Mouse (Mus musculus): ENCODE data around the gene Cfap126. TPM values are rescaled to one million over a fixed set of nuclear protein-coding genes. Genes with fewer than 3 reads are reported as not detected.

Gene Cfap126
- total and polyA plus RNA-seq, 2 experiments from 2014 or later, result 1.5 to 8.1 TPM

DNA sequence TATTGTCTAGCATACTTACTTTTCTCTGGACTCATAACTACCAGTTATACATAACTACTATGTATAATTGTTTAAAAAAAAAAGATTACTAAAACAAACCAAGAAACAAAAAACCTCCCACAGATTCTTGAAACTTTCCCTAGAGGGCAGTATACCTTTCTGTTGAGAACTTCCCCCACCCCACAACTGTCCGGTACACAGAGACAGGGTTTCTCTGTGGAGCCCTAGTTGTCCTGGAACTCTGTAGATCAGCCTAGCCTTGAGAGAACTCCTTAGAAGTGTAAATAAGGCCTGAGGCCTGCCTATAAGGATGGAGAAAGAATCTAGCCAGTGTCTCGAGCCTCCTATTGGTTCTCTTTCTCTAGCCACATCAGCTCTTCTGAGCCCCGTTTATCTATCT, 50.5 kb downstream of the Cfap126 start:
- 41% methylated on average over 3 of the region's 3 CpGs for WGBS
- Histone ChIP-seq H3K4me3 (ENCODE audit: low read depth, low read length) (no peak overlapping the region), H3K4me2 (ENCODE audit: low read depth, low read length, poor library complexity, severe bottlenecking) (no peak overlapping the region), H3K27me3 (ENCODE audit: insufficient read depth, low read length) (0 out of 2 replicates have a peak, but pooled peaks cover 2% of the 10 kb centered on the region), H3K9me3 (ENCODE audit: low read length) (no peaks in the 10 kb centered on the region), H3K36me3 (ENCODE audit: insufficient read depth, low read length) (no peaks in the 10 kb centered on the region), H3K4me1 (ENCODE audit: insufficient read depth, low read length) (no peaks in the 10 kb centered on the region), H3K9ac (replicated peaks; ENCODE audit: low read length, poor library complexity, severe bottlenecking) (no peak overlapping the region), H3K27ac (ENCODE audit: low read depth, low read length) (no peak overlapping the region)
- peak; percentile 55 for TF ChIP-seq CTCF (IDR thresholded peaks at IDR 0.05)
- DNase-seq (ENCODE audit: low spot score), result peak; percentile 35
- no peak for ATAC-seq (ENCODE audit: low FRiP score)

DNA sequence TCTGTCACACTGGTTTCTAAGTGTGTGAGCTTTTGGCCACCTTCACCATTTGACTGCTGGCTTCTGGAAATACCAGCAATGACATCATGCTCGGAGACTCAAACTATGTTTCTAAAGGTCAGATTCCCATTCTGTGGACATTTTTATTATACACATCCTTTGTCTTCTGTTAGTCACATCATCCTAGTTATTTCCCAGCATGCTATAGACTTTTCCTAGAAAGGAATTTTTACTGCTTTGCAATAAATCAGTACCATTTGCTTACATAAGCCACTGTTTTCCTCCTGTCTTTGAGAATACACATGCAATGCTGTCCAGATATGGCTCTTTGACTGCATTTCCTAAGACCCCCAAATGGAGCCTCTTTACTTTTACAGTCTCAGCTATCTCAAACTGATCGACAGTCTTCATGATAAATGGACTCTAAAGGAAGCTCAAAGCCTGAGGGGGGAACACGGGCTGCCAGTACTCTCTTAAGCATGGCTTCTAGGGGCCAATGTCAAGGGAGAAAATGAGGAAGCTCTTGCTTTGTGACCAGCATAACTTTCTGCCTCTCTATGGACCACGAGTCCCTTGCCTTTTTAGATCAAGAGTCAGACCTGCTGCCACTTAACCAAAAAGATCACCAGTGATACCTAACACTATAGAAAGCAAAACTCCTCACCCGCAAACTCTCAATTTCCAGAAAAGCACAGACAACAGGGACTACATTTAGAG, 52.1 kb downstream of the Cfap126 start:
- Histone ChIP-seq H3K27ac (ENCODE audit: low read depth, low read length) (no peak overlapping the region), H3K27me3 (ENCODE audit: insufficient read depth, low read length) (no peaks in the 10 kb centered on the region), H3K9ac (replicated peaks; ENCODE audit: low read length, poor library complexity, severe bottlenecking) (no peak overlapping the region), H3K9me3 (ENCODE audit: low read length) (no peaks in the 10 kb centered on the region), H3K4me1 (ENCODE audit: insufficient read depth, low read length) (no peaks in the 10 kb centered on the region), H3K36me3 (ENCODE audit: insufficient read depth, low read length) (no peaks in the 10 kb centered on the region), H3K4me3 (ENCODE audit: low read depth, low read length) (no peak overlapping the region), H3K4me2 (ENCODE audit: low read depth, low read length, poor library complexity, severe bottlenecking) (no peak overlapping the region)
- no peak for ATAC-seq (ENCODE audit: low FRiP score)
- no peak for TF ChIP-seq CTCF (IDR thresholded peaks at IDR 0.05)
- 83% methylated on average over 5 of the region's 5 CpGs for WGBS
- no peak for DNase-seq (ENCODE audit: low spot score)

DNA sequence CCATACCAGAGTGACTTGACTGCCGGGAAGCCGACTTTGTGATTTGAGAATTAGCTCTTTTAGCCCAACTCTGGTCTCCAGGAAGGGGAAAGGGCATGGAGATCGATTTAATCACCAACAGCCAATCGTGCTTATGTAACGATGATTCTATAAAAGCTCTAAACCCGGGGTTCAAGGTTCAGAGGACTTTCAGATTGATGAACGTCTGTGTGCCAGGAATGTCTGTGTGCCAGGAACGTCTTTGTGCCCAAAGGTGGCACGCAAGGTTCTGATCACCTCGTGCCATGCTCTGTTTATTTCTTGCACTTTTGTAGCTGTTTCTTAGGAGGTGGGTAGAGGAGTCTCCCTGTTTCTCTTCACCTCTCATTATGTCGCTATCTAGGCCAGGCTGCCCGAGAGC, 55.2 kb downstream of the Cfap126 start:
- DNase-seq (ENCODE audit: low spot score) (no peak), ATAC-seq (ENCODE audit: low FRiP score) (no peak)
- no peak overlapping the region for H3K27ac ChIP-seq (ENCODE audit: low read depth, low read length)
- WGBS, result 88% methylated on average over 12 of the region's 12 CpGs
- H3K9me3 ChIP-seq (ENCODE audit: low read length), result no peaks in the 10 kb centered on the region
- H3K27me3 ChIP-seq (ENCODE audit: insufficient read depth, low read length), result no peaks in the 10 kb centered on the region
- no peak overlapping the region for H3K4me3 ChIP-seq (ENCODE audit: low read depth, low read length)
- no peak overlapping the region for H3K9ac ChIP-seq (replicated peaks; ENCODE audit: low read length, poor library complexity, severe bottlenecking)
- no peak for TF ChIP-seq CTCF (IDR thresholded peaks at IDR 0.05)
- no peaks in the 10 kb centered on the region for H3K36me3 ChIP-seq (ENCODE audit: insufficient read depth, low read length)
- no peak overlapping the region for H3K4me2 ChIP-seq (ENCODE audit: low read depth, low read length, poor library complexity, severe bottlenecking)
- no peaks in the 10 kb centered on the region for H3K4me1 ChIP-seq (ENCODE audit: insufficient read depth, low read length)

DNA sequence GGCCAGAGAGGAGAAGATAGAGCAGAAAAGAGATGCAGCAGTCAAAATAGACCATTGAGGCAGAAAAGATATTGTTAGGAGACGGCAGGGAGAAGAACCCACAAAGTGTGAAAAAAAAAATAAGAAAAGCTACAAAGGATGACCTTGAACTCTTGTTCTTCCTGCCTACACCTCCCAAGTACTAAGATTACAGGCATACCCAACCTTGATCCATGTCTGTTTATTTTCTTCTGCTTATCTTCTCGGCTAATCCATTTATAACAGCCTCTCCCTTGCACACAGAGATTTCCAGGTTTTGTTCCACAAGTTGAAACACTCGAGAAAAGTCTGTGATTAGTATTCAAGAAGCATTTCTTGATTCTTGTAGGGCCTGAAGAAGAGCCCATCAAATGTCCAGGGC, 56.2 kb downstream of the Cfap126 start:
- H3K27ac ChIP-seq (ENCODE audit: low read depth, low read length), result no peak overlapping the region
- H3K27me3 ChIP-seq (ENCODE audit: insufficient read depth, low read length), result no peaks in the 10 kb centered on the region
- no peak overlapping the region for H3K9ac ChIP-seq (replicated peaks; ENCODE audit: low read length, poor library complexity, severe bottlenecking)
- no peaks in the 10 kb centered on the region for H3K36me3 ChIP-seq (ENCODE audit: insufficient read depth, low read length)
- H3K4me2 ChIP-seq (ENCODE audit: low read depth, low read length, poor library complexity, severe bottlenecking), result no peak overlapping the region
- H3K4me3 ChIP-seq (ENCODE audit: low read depth, low read length), result no peak overlapping the region
- 66% methylated on average over 3 of the region's 3 CpGs for WGBS
- no peaks in the 10 kb centered on the region for H3K4me1 ChIP-seq (ENCODE audit: insufficient read depth, low read length)
- TF ChIP-seq CTCF (IDR thresholded peaks at IDR 0.05), result no peak
- no peak for DNase-seq (ENCODE audit: low spot score)
- ATAC-seq (ENCODE audit: low FRiP score), result no peak
- no peaks in the 10 kb centered on the region for H3K9me3 ChIP-seq (ENCODE audit: low read length)

DNA sequence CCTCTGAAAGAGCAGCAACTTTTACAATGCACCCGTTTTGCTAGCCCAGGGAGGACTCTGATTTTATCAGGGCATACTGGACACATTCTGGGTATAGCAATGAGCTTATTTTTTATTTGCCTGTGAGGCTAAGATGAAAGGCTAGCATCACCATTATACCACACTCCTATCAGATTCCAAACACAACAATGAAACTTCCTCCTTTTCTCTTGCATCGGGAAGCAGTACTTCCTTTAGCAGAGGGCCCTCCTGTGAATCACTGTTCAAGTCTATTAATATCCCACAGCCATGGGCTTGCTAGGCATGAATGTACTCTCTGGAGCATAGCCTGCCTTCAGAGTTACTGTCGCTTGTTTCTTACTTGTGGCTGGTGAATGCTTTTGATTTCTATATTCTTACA, 57.4 kb downstream of the Cfap126 start:
- H3K27ac ChIP-seq (ENCODE audit: low read depth, low read length), result no peak overlapping the region
- H3K4me3 ChIP-seq (ENCODE audit: low read depth, low read length), result no peak overlapping the region
- H3K27me3 ChIP-seq (ENCODE audit: insufficient read depth, low read length), result no peaks in the 10 kb centered on the region
- H3K9ac ChIP-seq (replicated peaks; ENCODE audit: low read length, poor library complexity, severe bottlenecking), result no peak overlapping the region
- TF ChIP-seq CTCF (IDR thresholded peaks at IDR 0.05), result no peak
- WGBS, result 65% methylated on average over 3 of the region's 3 CpGs
- H3K36me3 ChIP-seq (ENCODE audit: insufficient read depth, low read length), result no peaks in the 10 kb centered on the region
- ATAC-seq (ENCODE audit: low FRiP score) (no peak), DNase-seq (ENCODE audit: low spot score) (no peak)
- no peak overlapping the region for H3K4me2 ChIP-seq (ENCODE audit: low read depth, low read length, poor library complexity, severe bottlenecking)
- H3K9me3 ChIP-seq (ENCODE audit: low read length), result no peaks in the 10 kb centered on the region
- no peaks in the 10 kb centered on the region for H3K4me1 ChIP-seq (ENCODE audit: insufficient read depth, low read length)

DNA sequence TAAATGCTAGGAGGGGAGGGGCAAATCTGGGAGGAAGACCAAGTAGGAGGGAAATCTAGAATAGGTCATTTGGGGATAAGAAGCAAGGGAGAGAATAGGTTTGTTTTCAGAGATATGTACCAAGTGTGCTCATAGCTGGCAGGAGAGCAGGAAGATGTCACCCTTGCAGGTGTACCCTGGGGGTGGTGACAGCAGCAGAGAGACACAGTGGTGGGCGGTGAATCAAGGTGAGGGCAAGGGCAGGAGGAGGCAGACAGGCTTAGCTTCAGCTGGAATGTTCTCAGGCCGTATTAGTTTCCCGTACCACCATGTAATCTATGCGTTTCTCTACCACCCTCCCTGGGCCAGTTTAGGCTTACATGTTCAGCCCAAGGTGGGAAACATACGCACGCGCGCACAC, 59.1 kb downstream of the Cfap126 start:
- no peak for TF ChIP-seq CTCF (IDR thresholded peaks at IDR 0.05)
- H3K36me3 ChIP-seq (ENCODE audit: insufficient read depth, low read length), result no peaks in the 10 kb centered on the region
- no peak overlapping the region for H3K27ac ChIP-seq (ENCODE audit: low read depth, low read length)
- no peak overlapping the region for H3K9ac ChIP-seq (replicated peaks; ENCODE audit: low read length, poor library complexity, severe bottlenecking)
- no peaks in the 10 kb centered on the region for H3K9me3 ChIP-seq (ENCODE audit: low read length)
- no peaks in the 10 kb centered on the region for H3K4me1 ChIP-seq (ENCODE audit: insufficient read depth, low read length)
- DNase-seq (ENCODE audit: low spot score), result no peak
- H3K4me2 ChIP-seq (ENCODE audit: low read depth, low read length, poor library complexity, severe bottlenecking), result no peak overlapping the region
- ATAC-seq (ENCODE audit: low FRiP score), result no peak
- 95% methylated on average over 8 of the region's 8 CpGs for WGBS
- H3K27me3 ChIP-seq (ENCODE audit: insufficient read depth, low read length), result no peaks in the 10 kb centered on the region
- no peak overlapping the region for H3K4me3 ChIP-seq (ENCODE audit: low read depth, low read length)

Small RNAs within 50 kb of the gene (microRNA-seq; reads per million reads assigned to microRNA genes)
- gene Gm27552 (ENCODE audit: borderline number of aligned reads), result not detected
- gene Gm27844 (ENCODE audit: borderline number of aligned reads), result not detected
- 1.3 reads per million for gene Mir6546 (ENCODE audit: borderline number of aligned reads)

Other genes with a start within 250 kb of the Cfap126 start
- 17.4 and 21.0 TPM in 2 replicates for gene Atf6, start 246.1 kb upstream of the Cfap126 start, total RNA-seq (2014; rRNA removed)
- gene Atf6, start 246.1 kb upstream of the Cfap126 start, polyA plus RNA-seq (2015; fragmentation: Nextera tagmentation; extraction: Ambion mirVana), result 5.4 and 5.5 TPM in 2 replicates
- 1.6 and 1.9 TPM in 2 replicates for gene Gm26620, start 228.9 kb upstream of the Cfap126 start, total RNA-seq (2014; rRNA removed)
- gene Gm26620, start 228.9 kb upstream of the Cfap126 start, polyA plus RNA-seq (2015; fragmentation: Nextera tagmentation; extraction: Ambion mirVana), result 0.77 and 1.2 TPM in 2 replicates
- gene Dusp12, start 228.4 kb upstream of the Cfap126 start, total RNA-seq (2014; rRNA removed), result 43.3 and 44.1 TPM in 2 replicates
- 38.0 and 39.6 TPM in 2 replicates for gene Dusp12, start 228.4 kb upstream of the Cfap126 start, polyA plus RNA-seq (2015; fragmentation: Nextera tagmentation; extraction: Ambion mirVana)
- gene Fcrlb, start 201.0 kb upstream of the Cfap126 start, total RNA-seq (2014; rRNA removed), result 1.7 and 2.2 TPM in 2 replicates
- 1.3 and 1.8 TPM in 2 replicates for gene Fcrlb, start 201.0 kb upstream of the Cfap126 start, polyA plus RNA-seq (2015; fragmentation: Nextera tagmentation; extraction: Ambion mirVana)
- not detected in 2 replicates for gene Fcrla, start 186.3 kb upstream of the Cfap126 start, total RNA-seq (2014; rRNA removed)
- not detected in 2 replicates for gene Fcrla, start 186.3 kb upstream of the Cfap126 start, polyA plus RNA-seq (2015; fragmentation: Nextera tagmentation; extraction: Ambion mirVana)
- gene Fcgr2b, start 137.4 kb upstream of the Cfap126 start, total RNA-seq (2014; rRNA removed), result 1.8 and 6.6 TPM in 2 replicates
- 2.1 and 3.6 TPM in 2 replicates for gene Fcgr2b, start 137.4 kb upstream of the Cfap126 start, polyA plus RNA-seq (2015; fragmentation: Nextera tagmentation; extraction: Ambion mirVana)
- gene Fcgr4, start 95.0 kb upstream of the Cfap126 start, total RNA-seq (2014; rRNA removed), result 0.57 TPM in 1 of 2 replicates, not detected in the other
- gene Fcgr4, start 95.0 kb upstream of the Cfap126 start, polyA plus RNA-seq (2015; fragmentation: Nextera tagmentation; extraction: Ambion mirVana), result 0.25 and 0.48 TPM in 2 replicates
- gene Fcgr3, start 49.0 kb upstream of the Cfap126 start, total RNA-seq (2014; rRNA removed), result 18.1 and 19.8 TPM in 2 replicates
- gene Fcgr3, start 49.0 kb upstream of the Cfap126 start, polyA plus RNA-seq (2015; fragmentation: Nextera tagmentation; extraction: Ambion mirVana), result 12.8 and 14.2 TPM in 2 replicates
- gene Sdhc, start 36.7 kb downstream of the Cfap126 start, total RNA-seq (2014; rRNA removed), result 263 TPM in 2 replicates
- 313 and 326 TPM in 2 replicates for gene Sdhc, start 36.7 kb downstream of the Cfap126 start, polyA plus RNA-seq (2015; fragmentation: Nextera tagmentation; extraction: Ambion mirVana)
- 0.49 and 0.90 TPM in 2 replicates for gene Mpz, start 36.8 kb downstream of the Cfap126 start, total RNA-seq (2014; rRNA removed)
- gene Mpz, start 36.8 kb downstream of the Cfap126 start, polyA plus RNA-seq (2015; fragmentation: Nextera tagmentation; extraction: Ambion mirVana), result 0.63 and 0.67 TPM in 2 replicates
- gene Pcp4l1, start 82.3 kb downstream of the Cfap126 start, total RNA-seq (2014; rRNA removed), result 16.9 and 22.1 TPM in 2 replicates
- gene Pcp4l1, start 82.3 kb downstream of the Cfap126 start, polyA plus RNA-seq (2015; fragmentation: Nextera tagmentation; extraction: Ambion mirVana), result 24.1 and 29.1 TPM in 2 replicates
- 0.11 TPM in 1 of 2 replicates, not detected in the other for gene Nr1i3, start 100.1 kb downstream of the Cfap126 start, total RNA-seq (2014; rRNA removed)
- 0.19 and 0.23 TPM in 2 replicates for gene Nr1i3, start 100.1 kb downstream of the Cfap126 start, polyA plus RNA-seq (2015; fragmentation: Nextera tagmentation; extraction: Ambion mirVana)
- gene Tomm40l, start 108.6 kb downstream of the Cfap126 start, total RNA-seq (2014; rRNA removed), result 49.8 and 57.6 TPM in 2 replicates
- 33.9 and 44.6 TPM in 2 replicates for gene Tomm40l, start 108.6 kb downstream of the Cfap126 start, polyA plus RNA-seq (2015; fragmentation: Nextera tagmentation; extraction: Ambion mirVana)
- 3.7 TPM in 1 of 2 replicates, not detected in the other for gene Apoa2, start 111.1 kb downstream of the Cfap126 start, total RNA-seq (2014; rRNA removed)
- 5.2 and 7.2 TPM in 2 replicates for gene Apoa2, start 111.1 kb downstream of the Cfap126 start, polyA plus RNA-seq (2015; fragmentation: Nextera tagmentation; extraction: Ambion mirVana)
- gene Fcer1g, start 120.4 kb downstream of the Cfap126 start, total RNA-seq (2014; rRNA removed), result 21.3 and 25.9 TPM in 2 replicates
- 30.5 and 31.1 TPM in 2 replicates for gene Fcer1g, start 120.4 kb downstream of the Cfap126 start, polyA plus RNA-seq (2015; fragmentation: Nextera tagmentation; extraction: Ambion mirVana)
- gene Adamts4, start 136.5 kb downstream of the Cfap126 start, total RNA-seq (2014; rRNA removed), result 5.2 and 8.2 TPM in 2 replicates
- gene Adamts4, start 136.5 kb downstream of the Cfap126 start, polyA plus RNA-seq (2015; fragmentation: Nextera tagmentation; extraction: Ambion mirVana), result 3.4 and 4.2 TPM in 2 replicates
- gene Ndufs2, start 137.5 kb downstream of the Cfap126 start, total RNA-seq (2014; rRNA removed), result 224 and 230 TPM in 2 replicates
- gene Ndufs2, start 137.5 kb downstream of the Cfap126 start, polyA plus RNA-seq (2015; fragmentation: Nextera tagmentation; extraction: Ambion mirVana), result 221 and 244 TPM in 2 replicates
- gene B4galt3, start 156.4 kb downstream of the Cfap126 start, total RNA-seq (2014; rRNA removed), result 77.0 and 94.9 TPM in 2 replicates
- gene B4galt3, start 156.4 kb downstream of the Cfap126 start, polyA plus RNA-seq (2015; fragmentation: Nextera tagmentation; extraction: Ambion mirVana), result 109 and 110 TPM in 2 replicates
- 36.5 and 45.9 TPM in 2 replicates for gene Ppox, start 167.3 kb downstream of the Cfap126 start, total RNA-seq (2014; rRNA removed)
- 31.3 and 32.6 TPM in 2 replicates for gene Ppox, start 167.3 kb downstream of the Cfap126 start, polyA plus RNA-seq (2015; fragmentation: Nextera tagmentation; extraction: Ambion mirVana)
- gene Usp21, start 174.1 kb downstream of the Cfap126 start, total RNA-seq (2014; rRNA removed), result 59.5 and 65.9 TPM in 2 replicates
- gene Usp21, start 174.1 kb downstream of the Cfap126 start, polyA plus RNA-seq (2015; fragmentation: Nextera tagmentation; extraction: Ambion mirVana), result 81.0 and 82.6 TPM in 2 replicates
- 83.7 and 87.9 TPM in 2 replicates for gene Ufc1, start 181.1 kb downstream of the Cfap126 start, total RNA-seq (2014; rRNA removed)
- 128 and 132 TPM in 2 replicates for gene Ufc1, start 181.1 kb downstream of the Cfap126 start, polyA plus RNA-seq (2015; fragmentation: Nextera tagmentation; extraction: Ambion mirVana)
- gene Dedd, start 215.2 kb downstream of the Cfap126 start, total RNA-seq (2014; rRNA removed), result 29.8 and 42.1 TPM in 2 replicates
- 38.9 and 40.3 TPM in 2 replicates for gene Dedd, start 215.2 kb downstream of the Cfap126 start, polyA plus RNA-seq (2015; fragmentation: Nextera tagmentation; extraction: Ambion mirVana)
- 42.5 and 44.0 TPM in 2 replicates for gene Nit1, start 231.7 kb downstream of the Cfap126 start, total RNA-seq (2014; rRNA removed)
- gene Nit1, start 231.7 kb downstream of the Cfap126 start, polyA plus RNA-seq (2015; fragmentation: Nextera tagmentation; extraction: Ambion mirVana), result 45.2 and 46.6 TPM in 2 replicates
- gene Pfdn2, start 231.8 kb downstream of the Cfap126 start, total RNA-seq (2014; rRNA removed), result 17.3 and 18.4 TPM in 2 replicates
- 139 and 155 TPM in 2 replicates for gene Pfdn2, start 231.8 kb downstream of the Cfap126 start, polyA plus RNA-seq (2015; fragmentation: Nextera tagmentation; extraction: Ambion mirVana)
- gene Klhdc9, start 246.9 kb downstream of the Cfap126 start, total RNA-seq (2014; rRNA removed), result 4.0 and 4.5 TPM in 2 replicates
- gene Klhdc9, start 246.9 kb downstream of the Cfap126 start, polyA plus RNA-seq (2015; fragmentation: Nextera tagmentation; extraction: Ambion mirVana), result 6.3 and 6.4 TPM in 2 replicates